Mouse (Mus musculus): Measurements from ENCODE around the gene Il17rc. TPM values are rescaled to one million over a fixed set of nuclear protein-coding genes. Genes with fewer than 3 reads are reported as not detected.

The Il17rc gene
- total RNA-seq, 2 experiments from 2014 or later = 6.0 to 8.0 TPM

DNA sequence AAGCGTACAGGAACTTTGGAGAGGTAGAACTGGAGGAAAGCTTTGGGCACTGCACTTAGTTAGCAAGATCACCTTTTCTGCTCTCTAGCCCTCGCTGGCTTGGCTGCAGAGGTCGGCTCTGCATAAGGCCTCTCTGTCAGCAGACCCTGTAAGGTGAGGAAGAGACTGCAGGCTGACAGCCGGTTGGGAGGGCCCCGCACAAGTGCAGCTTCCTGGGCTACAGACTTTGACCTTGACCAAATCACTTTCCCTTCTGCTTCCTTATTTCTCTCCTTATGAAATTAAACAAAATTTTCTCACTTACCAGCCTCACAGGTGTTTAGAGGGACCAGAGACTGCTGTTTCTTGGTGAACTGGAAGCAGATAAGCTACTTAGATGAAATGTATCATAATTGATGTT is 16.2 kb upstream of the Il17rc start:
- no peak for DNase-seq

GRCm38 (mm10) chr6:113457952-113458534 is 13.2 kb upstream of the Il17rc start, which contains the start of gene Il17re:
Gene Il17re (plus strand): TSS chr6:113458484.
- no peak for DNase-seq

GRCm38 (mm10) chr6:113458635-113459034 is 12.6 kb upstream of the Il17rc start:
- DNase-seq = no peak

DNA sequence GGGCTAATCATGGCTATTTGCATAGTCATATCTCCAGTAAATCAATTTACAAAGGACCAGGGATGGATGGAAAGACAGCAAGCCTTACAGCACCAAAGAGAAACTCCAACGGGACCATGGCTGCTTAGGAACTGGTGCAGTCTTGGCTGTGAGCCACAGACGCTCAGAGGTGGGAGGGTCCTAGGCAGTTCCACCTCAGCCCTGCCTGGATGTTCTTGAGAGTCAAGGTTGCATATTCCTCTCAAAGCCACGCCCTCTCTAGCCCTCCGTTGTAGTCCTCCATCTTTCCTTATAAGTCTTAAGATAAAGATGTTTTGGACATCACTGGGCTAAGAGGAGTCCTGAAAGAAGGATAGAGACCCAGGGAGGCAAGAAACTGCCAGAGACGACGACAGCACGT is 7.2 kb upstream of the Il17rc start:
- no peak for DNase-seq

GRCm38 (mm10) chr6:113465602-113466001 is 5.6 kb upstream of the Il17rc start:
- DNase-seq = no peak

- DNase-seq = no peak
These were observed 2.7 kb upstream of the Il17rc start for GRCm38 (mm10) chr6:113468512-113468911.

GRCm38 (mm10) chr6:113469021-113469420 is 2.2 kb upstream of the Il17rc start:
- DNase-seq = peak; percentile 62

- peak; percentile 70 for DNase-seq
These were observed 1.8 kb upstream of the Il17rc start for GRCm38 (mm10) chr6:113469432-113469831.

DNA sequence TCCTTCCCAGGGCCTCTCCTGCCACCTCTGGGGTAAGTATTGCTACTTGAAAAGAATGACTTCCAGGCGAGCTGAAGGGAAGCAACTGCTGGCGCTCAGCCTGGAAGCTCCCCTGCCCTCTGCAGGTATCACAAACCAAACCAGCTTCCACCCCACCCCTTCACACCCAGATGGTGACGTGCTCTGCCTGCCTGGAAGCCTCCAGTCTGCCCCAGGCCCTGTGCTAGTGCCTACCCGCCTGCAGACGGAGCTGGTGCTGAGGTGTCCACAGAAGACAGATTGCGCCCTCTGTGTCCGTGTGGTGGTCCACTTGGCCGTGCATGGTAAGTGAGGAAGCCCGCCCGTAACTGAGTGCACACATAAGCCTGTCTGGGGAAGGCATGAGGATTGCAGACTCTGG is 834 bp downstream of the Il17rc start:
- DNase-seq = no peak

GRCm38 (mm10) chr6:113473246-113473645 is 2.0 kb downstream of the Il17rc start:
- no peak for DNase-seq

GRCm38 (mm10) chr6:113473715-113474114 is 2.5 kb downstream of the Il17rc start:
- no peak for DNase-seq

DNA sequence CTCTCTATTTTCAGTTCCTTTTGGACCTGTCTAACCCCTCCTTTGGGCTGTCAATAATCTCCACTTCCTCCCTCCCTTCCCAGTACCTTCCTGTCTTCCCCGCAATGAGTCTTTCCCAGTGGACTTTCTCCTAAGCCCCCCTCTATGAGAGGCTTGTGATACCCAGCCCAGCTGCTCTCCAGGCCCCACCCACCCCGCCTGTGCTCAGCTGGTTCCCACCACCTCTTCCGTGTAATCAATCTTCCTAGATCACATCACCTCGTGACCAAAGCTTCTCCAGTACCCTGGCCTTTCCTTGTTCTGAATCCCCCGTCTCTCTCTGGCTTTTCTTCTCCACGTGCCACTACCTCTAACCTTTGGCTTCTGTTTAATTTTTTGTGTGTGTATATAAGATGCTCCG is 6.1 kb downstream of the Il17rc start:
- DNase-seq = no peak

DNA sequence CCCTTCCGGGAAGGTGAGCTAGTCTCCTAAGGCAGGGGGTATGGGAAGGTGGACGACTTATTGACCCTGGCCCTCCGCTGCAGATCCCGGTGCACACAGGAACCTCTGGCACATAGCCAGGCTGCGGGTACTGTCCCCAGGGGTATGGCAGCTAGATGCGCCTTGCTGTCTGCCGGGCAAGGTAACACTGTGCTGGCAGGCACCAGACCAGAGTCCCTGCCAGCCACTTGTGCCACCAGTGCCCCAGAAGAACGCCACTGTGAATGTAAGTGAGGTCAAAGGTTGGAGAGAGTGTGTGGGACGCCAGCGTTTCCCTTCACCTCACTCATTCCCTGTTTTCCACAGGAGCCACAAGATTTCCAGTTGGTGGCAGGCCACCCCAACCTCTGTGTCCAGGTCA is 7.7 kb downstream of the Il17rc start:
- no peak for DNase-seq

- DNase-seq = peak; percentile 26
These were observed 9.5 kb downstream of the Il17rc start for GRCm38 (mm10) chr6:113480555-113481373.

DNA sequence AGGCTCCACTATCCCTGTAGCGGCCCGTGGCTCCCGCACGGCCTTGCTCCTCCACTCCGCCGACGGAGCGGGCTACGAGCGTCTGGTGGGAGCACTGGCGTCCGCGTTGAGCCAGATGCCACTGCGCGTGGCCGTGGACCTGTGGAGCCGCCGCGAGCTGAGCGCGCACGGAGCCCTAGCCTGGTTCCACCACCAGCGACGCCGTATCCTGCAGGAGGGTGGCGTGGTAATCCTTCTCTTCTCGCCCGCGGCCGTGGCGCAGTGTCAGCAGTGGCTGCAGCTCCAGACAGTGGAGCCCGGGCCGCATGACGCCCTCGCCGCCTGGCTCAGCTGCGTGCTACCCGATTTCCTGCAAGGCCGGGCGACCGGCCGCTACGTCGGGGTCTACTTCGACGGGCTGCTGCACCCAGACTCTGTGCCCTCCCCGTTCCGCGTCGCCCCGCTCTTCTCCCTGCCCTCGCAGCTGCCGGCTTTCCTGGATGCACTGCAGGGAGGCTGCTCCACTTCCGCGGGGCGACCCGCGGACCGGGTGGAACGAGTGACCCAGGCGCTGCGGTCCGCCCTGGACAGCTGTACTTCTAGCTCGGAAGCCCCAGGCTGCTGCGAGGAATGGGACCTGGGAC is 11.4 kb downstream of the Il17rc start:
- peak; percentile 39 for DNase-seq

DNA sequence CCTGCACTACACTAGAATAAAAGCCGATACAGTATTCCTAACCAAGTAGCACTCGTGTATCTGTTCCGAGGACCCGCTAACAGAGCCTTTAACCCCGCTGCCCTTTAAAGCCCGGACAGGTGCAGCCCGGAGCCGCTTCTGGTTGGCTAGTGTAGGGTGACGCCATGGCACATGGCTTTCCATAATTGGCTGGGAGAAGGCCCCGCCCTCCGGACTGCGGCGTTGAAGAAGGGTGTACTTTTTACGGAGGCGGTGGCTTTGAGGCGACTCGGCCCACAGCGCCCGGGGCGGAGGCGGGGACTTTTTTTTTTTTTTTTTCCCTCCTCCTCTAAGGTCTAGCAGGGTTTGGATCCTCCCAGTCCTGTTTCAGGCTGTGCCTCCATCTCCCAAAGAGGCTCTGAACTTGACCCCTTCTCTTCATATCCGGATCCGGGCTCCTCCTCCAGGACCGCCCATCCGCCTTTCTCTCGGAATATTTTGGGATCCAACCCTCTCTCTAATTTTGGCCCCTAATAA is 11.9 kb downstream of the Il17rc start, which contains the start of gene Creld1:
Gene Creld1 (plus strand): TSS at position 198 of the 516 bp plus-strand sequence.
- DNase-seq = peak; percentile 96

GRCm38 (mm10) chr6:113483729-113484128 is 12.5 kb downstream of the Il17rc start:
- no peak for DNase-seq

DNA sequence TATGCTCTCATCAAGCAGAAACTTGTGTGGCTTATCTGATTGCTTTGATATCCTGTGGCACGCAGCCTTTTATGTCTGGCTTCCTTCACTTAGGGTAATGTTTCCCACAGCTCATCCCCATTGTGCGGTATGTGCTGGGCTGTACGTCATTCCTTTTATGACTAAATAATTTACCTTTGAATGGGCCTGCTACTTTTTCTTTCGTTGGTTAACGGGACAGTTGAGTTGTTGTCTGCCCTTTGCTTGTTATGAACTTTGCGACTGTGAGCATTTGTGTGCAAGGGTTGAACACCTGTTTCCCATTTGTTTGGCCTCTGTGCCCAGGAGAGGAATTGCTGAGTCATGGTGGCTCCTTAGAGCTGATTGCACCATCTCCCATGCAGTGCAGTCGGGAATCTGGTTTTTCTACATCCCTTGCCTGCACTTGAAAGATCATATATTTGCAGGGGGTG is 15.9 kb downstream of the Il17rc start:
- DNase-seq = peak; percentile 47

GRCm38 (mm10) chr6:113489410-113489809 is 18.2 kb downstream of the Il17rc start:
- DNase-seq = no peak

GRCm38 (mm10) chr6:113492101-113492864 is 21.1 kb downstream of the Il17rc start:
- no peak for DNase-seq

- DNase-seq = peak; percentile 76
These were observed 23.1 kb downstream of the Il17rc start for GRCm38 (mm10) chr6:113494258-113494788.
